Mouse (Mus musculus) small intestine, adult 2 months (tissue): ENCODE results near the gene Rps15.

Source experiments
- CTCF ChIP-seq: fragments of 200-500 bp; IDR thresholded peaks from 2 replicates; pipeline ENCODE4 v1.5.1; 2012; ENCODE audit warnings: low read depth, mild to moderate bottlenecking, control low read depth, inconsistent platforms, low read length, moderate library complexity, mixed read lengths; ENCODE audit not compliant: insufficient replicate concordance, insufficient read length; ENCODE audit errors: extremely low read depth
- POLR2A ChIP-seq: fragments of 200-500 bp; IDR thresholded peaks from 2 replicates; pipeline ENCODE4 v1.6.1; 2012; ENCODE audit warnings: low read depth, mild to moderate bottlenecking, control low read depth, inconsistent platforms, low read length, moderate library complexity

DNA sequence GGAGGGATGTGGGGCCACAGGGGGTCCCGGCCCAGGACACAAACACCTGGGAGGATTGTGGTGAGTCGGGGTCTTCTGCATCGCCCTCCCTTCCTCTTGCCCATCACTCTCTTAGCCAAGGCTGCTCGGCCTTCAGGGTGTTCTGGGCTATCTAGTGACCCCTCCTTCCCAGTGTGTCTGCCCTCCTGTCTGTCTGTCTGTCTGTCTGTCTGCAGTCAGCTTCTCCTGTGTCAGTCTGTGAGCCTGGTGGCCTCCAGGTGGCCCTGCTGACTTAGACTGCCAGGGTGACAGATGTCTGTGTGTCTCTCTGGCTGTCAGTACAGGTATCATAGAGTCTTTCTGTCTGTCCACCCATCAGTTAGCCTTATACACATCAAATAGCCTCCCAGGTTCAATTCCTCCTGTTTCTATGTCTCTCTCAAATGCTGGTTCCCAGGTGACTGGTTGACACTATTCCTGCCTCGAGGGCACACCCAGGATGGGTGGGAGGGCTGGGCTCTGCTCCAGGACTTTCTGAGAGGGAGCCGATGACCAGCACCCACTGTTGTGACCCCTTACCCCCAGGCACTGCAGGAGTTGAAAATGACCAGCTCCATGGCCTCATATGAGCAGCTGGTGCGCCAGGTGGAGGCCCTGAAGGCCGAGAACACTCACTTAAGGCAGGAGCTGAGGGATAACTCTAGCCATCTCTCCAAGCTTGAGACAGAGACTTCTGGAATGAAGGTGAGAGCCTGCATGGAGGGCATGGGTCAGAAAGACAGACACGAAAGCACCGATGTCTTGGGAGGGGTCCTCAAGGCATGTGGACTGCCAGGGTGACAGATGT is 9.2 kb downstream of the Rps15 start:
- TF ChIP-seq CTCF (no peak), POLR2A (no peak)
